ENCODE assay signal across 7 mouse cellular contexts in the genomic region with DNA sequence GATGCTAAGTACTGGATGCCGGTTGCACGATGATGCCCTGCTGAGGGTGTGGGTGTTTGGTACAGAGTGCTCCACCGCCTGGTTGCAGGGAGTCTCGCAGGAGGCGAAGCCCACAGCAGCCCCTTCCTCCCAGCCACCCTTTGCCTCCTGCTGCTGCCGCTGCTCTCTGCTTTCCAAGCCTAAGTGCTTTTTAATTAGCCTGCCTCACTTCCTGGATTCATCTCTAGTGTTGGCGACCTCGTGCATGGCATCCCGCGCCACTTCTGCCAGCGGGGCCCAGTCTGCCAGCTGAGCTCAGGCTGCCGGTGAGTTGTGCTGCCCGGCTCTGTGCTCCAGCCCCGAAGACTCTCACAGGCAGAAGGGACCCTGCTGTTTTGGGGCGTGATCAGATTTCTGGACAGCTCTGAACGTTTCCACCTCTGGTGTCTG.
DNase-seq lines count a peak whose midpoint lies in the region; ATAC-seq and TF ChIP-seq lines count a peak whose summit lies in the region.

No protein-coding gene starts in this region.

- H3K9me3 ChIP-seq in embryonic facial prominence, embryonic 12.5 days, result no peaks in the 10 kb centered on the region
- H3K9me3 ChIP-seq in limb, embryonic 11.5 days (ENCODE audit: control insufficient read depth, low read length), result no peaks in the 10 kb centered on the region
- no peaks in the 10 kb centered on the region for H3K9me3 ChIP-seq in neural tube, embryonic 15.5 days (replicated peaks)

- ATAC-seq in embryonic facial prominence, embryonic 12.5 days (ENCODE audit: insufficient number of reproducible peaks, insufficient read depth, low FRiP score, low TSS enrichment), result no peak; the same call in 1 of the 2 replicates
- ATAC-seq in hematopoietic stem cell, adult 5-6 weeks (replicated peaks in 1 of 2; ENCODE audit: insufficient read depth in 1 of 2, low FRiP score in 2 of 2, low TSS enrichment in 1 of 2, low read depth in 1 of 2, poor library complexity in 2 of 2, severe bottlenecking in 2 of 2), result peak; percentile 63 to 68
- peak; percentile 86 for ATAC-seq in limb, embryonic 11.5 days (ENCODE audit: insufficient number of reproducible peaks, low FRiP score, low TSS enrichment, low read depth)
- peak; percentile 83 for ATAC-seq in neural tube, embryonic 15.5 days (ENCODE audit: low FRiP score)

- peak; percentile 1 for DNase-seq in thymus, adult 2 months
- DNase-seq in thymus, postnatal 0 days (ENCODE audit: low spot score), result no peak
- peak; percentile 64 for DNase-seq in limb, embryonic 11.5 days (ENCODE audit: low spot score)
- DNase-seq in adrenal gland, postnatal 10 days, result no peak

- H3K9ac ChIP-seq in embryonic facial prominence, embryonic 12.5 days, result peak overlapping the region; percentile 47; the same call in 1 of the 2 replicates
- peak overlapping the region; percentile 53; the same call in 1 of the 2 replicates for H3K9ac ChIP-seq in limb, embryonic 11.5 days (ENCODE audit: low read length)
- H3K9ac ChIP-seq in neural tube, embryonic 15.5 days (replicated peaks), result peak overlapping the region; percentile 36; the same call in 1 of the 2 replicates

- no peak for TF ChIP-seq POLR2A in thymus, adult 2 months (IDR thresholded peaks at IDR 0.05; ENCODE audit: control insufficient read depth, extremely low read depth, insufficient read depth, low read length, poor library complexity)

- 22% methylated on average over 16 of the region's 16 CpGs for WGBS in thymus, adult 2 months
- 3% methylated on average over 16 of the region's 16 CpGs for WGBS in embryonic facial prominence, embryonic 12.5 days
- under 1% methylated on average over 16 of the region's 16 CpGs for WGBS in limb, embryonic 11.5 days
- 2% methylated on average over 15 of the region's 16 CpGs for WGBS in neural tube, embryonic 15.5 days

- peak overlapping the region; percentile 60 for H3K4me2 ChIP-seq in embryonic facial prominence, embryonic 12.5 days (replicated peaks)
- H3K4me2 ChIP-seq in limb, embryonic 11.5 days (ENCODE audit: low read depth, severe bottlenecking), result peak overlapping the region; percentile 62
- peak overlapping the region; percentile 57 for H3K4me2 ChIP-seq in neural tube, embryonic 15.5 days

- no peak overlapping the region for H3K4me3 ChIP-seq in thymus, adult 2 months (ENCODE audit: control insufficient read depth, insufficient read depth, low read length)
- peak overlapping the region; percentile 31 for H3K4me3 ChIP-seq in embryonic facial prominence, embryonic 12.5 days
- peak overlapping the region; percentile 19 for H3K4me3 ChIP-seq in limb, embryonic 11.5 days (ENCODE audit: low read depth, low read length)
- H3K4me3 ChIP-seq in neural tube, embryonic 15.5 days (replicated peaks), result peak overlapping the region; percentile 25

- no peaks in the 10 kb centered on the region for H3K27me3 ChIP-seq in thymus, adult 2 months (ENCODE audit: control insufficient read depth, insufficient read depth, low read length)
- H3K27me3 ChIP-seq in embryonic facial prominence, embryonic 12.5 days, result no peaks in the 10 kb centered on the region
- no peaks in the 10 kb centered on the region for H3K27me3 ChIP-seq in limb, embryonic 11.5 days (ENCODE audit: control insufficient read depth, insufficient read depth, low read length)
- no peaks in the 10 kb centered on the region for H3K27me3 ChIP-seq in neural tube, embryonic 15.5 days (replicated peaks)

- no peak for TF ChIP-seq CTCF in thymus, adult 2 months (IDR thresholded peaks at IDR 0.05; ENCODE audit: borderline replicate concordance, control insufficient read depth, extremely low read depth, insufficient read depth, low read length, poor library complexity)

- H3K36me3 ChIP-seq in thymus, adult 2 months (ENCODE audit: control insufficient read depth, insufficient read depth, low read length), result no peaks in the 10 kb centered on the region
- no peaks in the 10 kb centered on the region for H3K36me3 ChIP-seq in embryonic facial prominence, embryonic 12.5 days
- H3K36me3 ChIP-seq in limb, embryonic 11.5 days (ENCODE audit: control insufficient read depth, insufficient read depth, low read length), result no peaks in the 10 kb centered on the region
- no peaks in the 10 kb centered on the region for H3K36me3 ChIP-seq in neural tube, embryonic 15.5 days

- H3K27ac ChIP-seq in thymus, adult 2 months (ENCODE audit: control insufficient read depth, insufficient read depth, low read length), result no peak overlapping the region
- H3K27ac ChIP-seq in embryonic facial prominence, embryonic 12.5 days, result no peak overlapping the region
- H3K27ac ChIP-seq in limb, embryonic 11.5 days (replicated peaks; ENCODE audit: low read depth, low read length), result no peak overlapping the region
- H3K27ac ChIP-seq in neural tube, embryonic 15.5 days (replicated peaks), result peak overlapping the region; percentile 45

- H3K4me1 ChIP-seq in thymus, adult 2 months (replicated peaks; ENCODE audit: control insufficient read depth, insufficient read depth, low read length), result peaks cover 4% of the 10 kb centered on the region
- peaks cover 8% of the 10 kb centered on the region for H3K4me1 ChIP-seq in embryonic facial prominence, embryonic 12.5 days
- peaks cover 3% of the 10 kb centered on the region for H3K4me1 ChIP-seq in limb, embryonic 11.5 days (ENCODE audit: control insufficient read depth, insufficient read depth, low read length)
- H3K4me1 ChIP-seq in neural tube, embryonic 15.5 days, result peaks cover 8% of the 10 kb centered on the region

Comparison
In these comparisons a context has a peak if more than half of its experiments do, and no peak if none do; other contexts are left out.
1. DNase-seq: peak in thymus, adult 2 months (single experiment) and limb, embryonic 11.5 days (single experiment); none in thymus, postnatal 0 days (single experiment) and adrenal gland, postnatal 10 days (single experiment).
2. Peak in every context shown above with its lines, with median percentiles within 50 percentile points of each other: H3K4me2 ChIP-seq and H3K9ac ChIP-seq.